Mouse (Mus musculus) gastrocnemius, adult 2 months (tissue): ENCODE measurements around the gene Lrrc4. TPM values are rescaled to one million over a fixed set of nuclear protein-coding genes. Genes with fewer than 3 reads are reported as not detected.
A peak's percentile ranks its signal among the peaks of the same experiment; 100 is the strongest.

Source experiments
- DNase-seq: peaks from one replicate; pipeline ENCODE4 v3.0.0; 2022
- H3K27ac ChIP-seq: fragments of 200-600 bp; 2 replicates; pipeline ENCODE4 v1.8.1; 2022; ENCODE audit warnings: mild to moderate bottlenecking
- H3K4me3 ChIP-seq: fragments of 200-600 bp; 2 replicates; pipeline ENCODE4 v1.8.1; 2022; ENCODE audit warnings: mild to moderate bottlenecking, moderate library complexity
- CTCF ChIP-seq: fragments of 200-600 bp; IDR thresholded peaks from 2 replicates; pipeline ENCODE4 v1.8.1; 2022; ENCODE audit warnings: antibody characterized with exemption, mild to moderate bottlenecking, moderate library complexity
- intact Hi-C: fragments of 180-260 bp; cut with DNase I; formaldehyde crosslinking; loops from one replicate; pipeline ENCODE4 v1.15.1; 2025
- total RNA-seq, 2 experiments: library from RNA; stranded (reverse); gene quantifications; 2 replicates each; pipeline ENCODE4 v1.2.3; 2021

Gene Lrrc4
- total RNA-seq, 2 experiments from 2014 or later: 0.33 to 0.54 TPM

DNA sequence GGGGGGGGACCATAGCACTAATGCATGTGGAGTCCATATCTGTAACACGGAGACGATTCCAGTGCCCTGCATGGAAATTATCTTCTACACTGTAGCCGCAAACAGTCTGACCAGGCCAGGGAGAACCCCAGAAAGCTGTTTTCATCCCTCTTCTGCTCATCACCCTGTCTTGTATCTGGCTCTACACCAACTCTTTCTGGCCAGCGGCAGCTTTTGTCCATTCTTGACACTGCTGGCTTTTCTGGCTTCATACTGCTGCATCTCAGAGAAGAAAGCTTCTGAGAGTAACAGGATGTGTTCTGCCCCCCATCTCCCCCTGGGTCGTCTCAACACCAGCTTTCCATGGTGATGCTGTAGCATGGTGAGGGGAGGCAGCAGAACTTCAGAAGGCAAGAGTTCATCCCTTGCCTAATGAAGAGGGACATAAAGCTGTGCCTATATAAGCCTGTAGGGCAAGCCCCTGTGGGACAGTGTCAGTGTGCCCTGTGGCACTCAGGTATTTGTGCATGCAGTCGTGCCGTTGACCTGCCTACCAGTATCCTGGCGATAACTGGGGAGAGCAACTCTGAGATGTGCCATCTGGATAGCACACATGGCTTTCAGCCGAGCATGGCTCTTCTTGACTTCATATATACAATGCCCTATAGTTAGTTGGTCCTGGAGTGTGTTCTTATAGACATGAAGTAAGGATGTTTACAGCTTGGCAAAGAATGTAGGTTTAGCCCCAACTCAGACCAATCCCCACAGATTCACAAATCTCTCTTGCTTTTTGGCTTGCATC lies 111.0 kb downstream of the Lrrc4 start:
- no peak for DNase-seq
- Histone ChIP-seq H3K4me3 (no peak overlapping the region), H3K27ac (no peak overlapping the region)
- intact Hi-C loops: no loop called here
- no peak for TF ChIP-seq CTCF

DNA sequence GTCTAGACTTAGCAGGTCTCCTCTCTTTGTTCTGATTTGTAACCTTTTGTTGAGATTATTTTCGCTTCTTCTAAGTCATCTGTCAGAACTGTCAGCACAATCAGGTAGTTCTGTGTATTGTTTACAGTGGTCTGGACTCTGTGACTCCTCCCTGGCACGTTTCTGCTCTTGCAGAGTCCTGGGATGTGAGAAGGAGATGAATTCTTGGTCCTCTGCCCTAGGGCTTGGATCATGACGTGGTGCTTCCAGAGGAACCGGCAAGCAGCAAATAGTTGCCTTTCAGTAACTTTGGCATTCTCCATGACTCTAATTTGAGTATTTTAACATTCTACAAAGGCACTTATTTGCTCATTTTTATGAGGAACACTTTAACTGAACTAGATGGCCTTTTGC lies 113.7 kb downstream of the Lrrc4 start:
- Histone ChIP-seq H3K4me3 (no peak overlapping the region), H3K27ac (no peak overlapping the region)
- no peak for TF ChIP-seq CTCF
- intact Hi-C loops: no loop called here
- no peak for DNase-seq

DNA sequence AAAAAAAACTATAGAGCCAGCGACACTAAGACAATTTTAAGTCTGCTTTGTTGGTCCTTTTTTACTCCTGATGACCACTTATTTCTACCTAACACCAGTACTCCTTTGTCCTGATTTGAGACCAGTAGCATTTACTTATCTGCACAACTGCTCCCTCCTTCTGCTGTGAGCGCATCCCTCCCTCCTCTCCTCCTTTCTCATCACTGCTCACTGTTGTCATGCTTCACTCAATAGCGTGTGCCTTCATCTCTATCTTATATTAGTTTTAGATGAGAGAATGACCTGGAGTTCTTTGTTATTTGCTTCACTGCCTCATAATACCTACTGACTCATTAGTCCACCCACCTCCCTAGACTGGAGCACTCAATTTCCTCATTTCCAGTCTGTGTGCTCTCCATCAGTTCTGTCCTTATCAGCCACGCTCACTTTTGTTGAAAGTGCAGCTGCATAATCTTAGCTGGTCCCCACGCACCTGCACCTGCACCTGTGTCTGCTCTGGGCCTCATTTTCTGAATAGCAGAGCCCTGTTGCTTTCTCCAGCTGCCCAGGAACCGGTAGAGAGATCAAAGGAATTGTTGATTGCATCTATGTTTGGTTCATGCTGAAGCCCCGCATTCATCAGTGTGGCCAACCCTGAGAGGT lies 114.2 kb downstream of the Lrrc4 start:
- Histone ChIP-seq H3K27ac (no peak overlapping the region), H3K4me3 (no peak overlapping the region)
- TF ChIP-seq CTCF: no peak
- no peak for DNase-seq
- intact Hi-C loops: no loop called here

DNA sequence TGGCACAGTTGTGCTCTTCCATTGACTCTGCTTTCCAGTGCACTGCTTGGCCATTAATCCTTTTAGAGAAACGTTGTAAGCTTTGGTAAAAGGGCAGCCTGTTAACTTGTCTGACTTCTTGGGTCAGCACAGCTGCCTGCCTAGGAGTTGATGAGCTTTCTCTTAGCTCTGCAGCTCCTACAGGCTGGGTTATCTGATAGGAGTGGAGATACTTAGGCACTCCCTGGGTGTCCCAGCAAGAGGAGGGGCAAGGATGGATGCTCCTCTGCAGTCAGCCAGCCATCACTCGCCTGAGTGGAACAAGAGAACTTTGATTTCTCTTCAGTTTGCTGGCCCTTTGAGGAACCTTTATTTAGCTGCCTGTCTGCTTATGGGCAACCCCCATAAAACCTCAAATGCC lies 121.5 kb downstream of the Lrrc4 start:
- no peak for TF ChIP-seq CTCF
- intact Hi-C loops: no loop called here
- Histone ChIP-seq H3K27ac (no peak overlapping the region), H3K4me3 (no peak overlapping the region)
- DNase-seq: no peak

DNA sequence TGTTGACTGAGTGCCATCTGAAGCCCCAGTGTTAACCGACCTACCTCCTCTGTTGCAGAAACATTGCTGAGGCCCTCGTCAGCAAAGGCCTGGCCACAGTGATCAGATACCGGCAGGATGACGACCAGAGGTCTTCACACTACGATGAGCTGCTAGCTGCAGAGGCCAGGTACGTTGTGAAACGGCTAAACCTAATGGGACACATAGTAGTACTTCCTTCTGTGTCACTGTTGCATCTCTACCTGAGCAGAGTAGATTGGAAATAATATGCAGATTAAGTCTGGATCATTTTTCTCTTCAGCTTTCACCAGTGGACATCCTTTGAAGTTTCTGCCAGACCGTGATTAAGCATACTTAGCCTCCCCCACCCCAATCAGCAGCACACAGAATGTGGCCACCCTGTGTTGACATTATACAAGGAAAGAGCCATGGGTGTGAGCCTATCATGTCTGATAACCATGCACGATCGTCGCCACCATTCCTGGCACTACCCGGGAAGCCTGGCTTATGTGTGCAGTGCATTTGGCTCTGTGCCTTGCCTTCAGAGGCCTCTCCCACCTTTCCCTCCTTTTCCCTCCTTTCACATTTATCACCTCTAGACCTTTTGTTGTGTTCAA lies 124.5 kb downstream of the Lrrc4 start:
- intact Hi-C loops: no loop called here
- TF ChIP-seq CTCF: no peak
- Histone ChIP-seq H3K4me3 (no peak overlapping the region), H3K27ac (no peak overlapping the region)
- DNase-seq: no peak

DNA sequence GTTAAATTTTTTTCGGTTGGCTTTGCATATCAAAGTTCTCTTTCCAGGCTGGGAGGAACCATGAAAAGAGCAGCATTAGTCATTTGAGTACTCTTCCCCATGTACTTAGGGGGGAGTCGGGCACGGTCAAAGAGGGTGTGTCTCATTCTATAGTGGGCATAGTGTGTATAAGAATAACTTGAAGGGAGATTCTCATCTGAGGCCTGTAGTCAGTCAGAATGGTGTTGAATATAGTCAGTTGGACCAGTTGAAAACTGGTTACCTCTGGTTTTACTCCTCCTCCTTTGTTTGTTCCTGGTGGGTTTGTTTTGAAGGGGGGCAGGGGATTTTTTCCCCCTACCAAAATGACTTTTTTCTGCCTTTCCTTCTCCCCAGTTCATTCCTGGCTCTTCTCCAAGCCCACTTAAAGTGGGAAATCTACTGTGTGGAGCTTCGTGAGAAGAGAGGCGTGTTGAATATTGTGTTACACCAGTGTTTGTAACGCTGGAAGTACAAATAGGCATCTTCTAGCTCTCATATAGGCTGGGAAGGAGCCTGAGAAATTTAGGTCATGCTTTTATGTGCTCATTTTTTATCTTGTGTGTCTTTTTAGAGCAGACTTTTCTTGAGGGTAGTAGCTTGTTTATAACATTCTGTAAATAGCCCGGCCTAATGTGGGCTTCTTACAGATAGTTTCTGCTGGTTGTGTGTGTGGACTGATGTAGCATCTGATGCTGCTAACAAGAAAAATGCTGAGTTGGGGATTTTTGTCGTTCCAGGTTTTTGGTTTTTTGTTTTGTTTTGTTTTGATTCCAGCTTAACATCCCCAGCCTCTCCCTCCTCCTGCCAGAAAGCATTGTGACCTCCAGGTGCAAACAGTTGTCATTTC lies 125.2 kb downstream of the Lrrc4 start:
- no peak for DNase-seq
- no peak for TF ChIP-seq CTCF
- H3K27ac ChIP-seq: peak overlapping the region; percentile 61; the same call in 1 of the 2 replicates
- intact Hi-C loops: no loop called here
- no peak overlapping the region for H3K4me3 ChIP-seq

DNA sequence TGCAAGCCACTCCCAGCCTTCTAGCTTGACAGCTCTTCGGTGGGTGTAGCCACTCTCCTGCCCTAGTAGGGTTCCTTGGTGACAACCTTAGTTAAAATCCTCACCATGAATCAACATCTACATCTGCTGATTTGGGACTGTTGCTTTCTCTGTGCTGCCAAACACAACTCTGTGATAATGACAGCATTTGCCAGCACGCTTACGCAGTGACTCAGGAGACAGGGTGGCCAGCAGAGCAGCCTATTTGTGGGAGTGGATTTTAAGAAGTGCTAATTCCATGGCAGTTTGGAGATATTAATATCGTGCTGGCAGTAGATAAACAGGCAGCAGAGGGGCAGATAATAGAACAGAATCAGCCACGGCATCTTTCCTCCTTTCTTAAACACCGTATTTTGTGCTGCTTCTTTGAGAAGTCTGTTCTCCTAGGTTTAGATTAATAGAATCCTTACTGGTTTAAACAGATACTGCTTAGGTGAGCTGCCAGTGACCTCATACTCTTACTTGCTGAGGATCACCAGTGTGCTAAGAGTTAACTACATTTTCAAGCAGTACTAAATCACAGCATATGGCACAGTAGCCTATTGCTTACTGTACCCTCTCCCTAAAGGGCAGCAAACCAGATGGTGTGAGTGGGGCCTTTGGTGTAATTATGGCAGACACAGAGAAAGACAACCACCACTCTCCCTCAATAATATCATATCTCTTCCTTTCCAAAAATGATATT lies 126.0 kb downstream of the Lrrc4 start:
- DNase-seq: peak; percentile 44
- H3K4me3 ChIP-seq: peak overlapping the region; percentile 36
- intact Hi-C loops: no loop called here
- H3K27ac ChIP-seq: peak overlapping the region; percentile 61
- no peak for TF ChIP-seq CTCF

DNA sequence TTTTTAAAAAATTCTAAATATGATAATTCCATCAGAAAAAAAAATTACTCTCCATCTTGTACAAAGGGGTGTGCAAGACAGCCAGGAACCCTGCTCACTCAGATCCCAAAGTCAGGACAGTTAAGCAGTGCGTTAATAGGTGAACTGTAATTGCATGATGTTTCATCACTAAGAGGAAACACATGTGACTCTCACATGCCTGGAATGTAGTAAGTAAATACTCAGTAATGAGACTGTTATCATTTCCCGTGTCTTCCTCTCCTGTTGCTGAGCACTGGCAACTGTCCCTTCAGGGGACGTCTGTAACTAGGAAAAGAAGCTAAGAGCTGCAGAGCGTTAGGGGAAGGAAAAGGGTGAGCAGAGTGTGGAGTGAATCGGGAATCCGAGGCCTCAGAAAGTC lies 126.9 kb downstream of the Lrrc4 start:
- Histone ChIP-seq H3K27ac (peak overlapping the region; percentile 61), H3K4me3 (no peak overlapping the region)
- no peak for DNase-seq
- intact Hi-C loops: no loop called here
- TF ChIP-seq CTCF: no peak

DNA sequence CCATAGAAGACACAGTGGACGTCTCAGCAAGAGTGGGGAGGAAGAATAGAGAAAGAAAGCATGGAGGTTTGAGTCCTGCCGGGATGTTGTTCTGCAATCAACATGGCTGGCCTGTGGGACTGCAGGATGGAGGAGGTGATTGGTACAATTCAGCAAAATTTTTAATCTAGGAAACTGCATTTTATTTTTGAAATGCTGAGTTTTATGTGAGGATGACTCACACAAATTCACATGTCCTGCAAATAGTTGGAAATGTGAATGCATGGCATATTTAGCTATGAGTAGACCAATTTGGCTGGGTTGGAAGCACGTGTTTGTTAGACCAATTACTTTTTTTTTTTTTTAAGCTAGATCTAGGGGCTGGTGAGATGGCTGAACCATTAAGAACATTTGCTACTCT lies 134.3 kb downstream of the Lrrc4 start:
- H3K4me3 ChIP-seq: no peak overlapping the region
- no peak overlapping the region for H3K27ac ChIP-seq
- DNase-seq: no peak
- intact Hi-C loops: no loop called here
- TF ChIP-seq CTCF: no peak

DNA sequence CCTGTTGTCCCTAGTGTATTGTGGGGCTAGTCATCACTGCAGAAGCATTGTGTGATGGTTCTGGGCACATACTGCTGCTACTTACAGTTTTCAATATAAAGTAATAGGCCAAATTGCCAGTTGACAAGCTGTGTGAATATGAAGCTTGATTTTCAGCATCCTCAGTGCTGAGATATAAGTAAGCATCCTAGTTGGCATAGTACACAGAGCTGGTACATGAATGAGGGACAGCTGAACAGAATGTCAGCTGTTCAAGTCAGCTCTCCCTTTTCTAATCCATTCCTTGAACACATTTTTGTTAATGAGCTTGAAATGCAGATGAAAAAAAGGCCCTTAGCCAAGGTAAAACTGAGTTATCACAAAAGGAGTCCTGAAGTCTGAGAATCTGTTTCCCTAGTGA lies 138.9 kb downstream of the Lrrc4 start:
- intact Hi-C loops: no loop called here
- Histone ChIP-seq H3K27ac (no peak overlapping the region), H3K4me3 (no peak overlapping the region)
- no peak for DNase-seq
- no peak for TF ChIP-seq CTCF

DNA sequence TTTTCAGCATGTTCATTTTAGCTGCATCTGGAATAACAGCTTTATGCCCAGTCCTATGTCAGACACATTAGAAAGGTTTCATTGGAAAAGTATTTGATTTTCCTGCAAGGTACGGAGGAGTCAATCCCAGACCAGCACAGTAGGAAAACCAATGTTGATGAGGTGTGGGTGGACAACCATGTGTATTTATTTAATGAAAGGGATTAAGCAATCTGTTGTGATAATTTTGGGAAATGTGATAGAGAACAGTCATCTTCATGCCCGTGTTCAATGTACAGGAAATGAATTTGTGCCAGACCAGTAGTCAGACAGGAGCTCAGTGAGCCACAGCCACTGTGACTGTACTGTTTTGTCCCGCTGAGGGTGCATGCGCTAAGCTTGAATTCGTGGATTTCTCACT lies 143.8 kb downstream of the Lrrc4 start:
- no peak for DNase-seq
- Histone ChIP-seq H3K27ac (no peak overlapping the region), H3K4me3 (no peak overlapping the region)
- intact Hi-C loops: no loop called here
- no peak for TF ChIP-seq CTCF

DNA sequence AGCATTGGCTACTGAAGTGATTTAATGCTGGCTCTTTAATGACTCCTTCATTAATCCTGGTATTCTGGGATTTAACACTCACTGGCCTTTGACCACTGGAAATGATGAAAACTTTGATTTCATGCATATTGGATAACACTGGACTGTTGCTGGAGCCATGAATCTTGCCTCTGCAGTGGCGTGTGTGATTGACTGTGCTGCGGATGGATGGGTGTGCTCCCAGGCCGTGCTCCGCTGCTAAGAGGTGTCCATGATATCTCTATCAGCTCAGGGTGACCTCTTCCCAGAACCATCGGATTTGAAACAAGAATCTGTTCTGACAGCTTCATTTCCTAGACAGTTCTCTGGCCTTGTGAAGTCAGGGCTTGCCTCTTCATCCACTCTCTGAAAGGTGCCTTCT lies 145.8 kb downstream of the Lrrc4 start:
- no peak overlapping the region for H3K4me3 ChIP-seq
- intact Hi-C loops: no loop called here
- DNase-seq: no peak
- TF ChIP-seq CTCF: no peak
- no peak overlapping the region for H3K27ac ChIP-seq
